Mouse (Mus musculus) G1E (cell line): ENCODE data around the gene Cnpy4.

Source experiments
- CTCF ChIP-seq: IDR thresholded peaks from 2 replicates; pipeline ENCODE4 v1.5.1; 2012; ENCODE audit warnings: low read depth, low read length, inconsistent platforms, mixed read lengths
- GATA1 ChIP-seq: IDR thresholded peaks from 2 replicates; pipeline ENCODE4 v1.6.1; 2012; ENCODE audit warnings: borderline replicate concordance, low read length, inconsistent platforms, mixed read lengths
- GATA2 ChIP-seq: IDR thresholded peaks from 2 replicates; pipeline ENCODE4 v1.6.1; 2012; ENCODE audit warnings: low read depth, low read length, inconsistent platforms, borderline replicate concordance
- TAL1 ChIP-seq: conservative IDR thresholded peaks from 2 replicates; pipeline ENCODE4 v1.6.1; 2012; ENCODE audit warnings: low read depth, low read length, inconsistent platforms, mixed read lengths

GRCm38 (mm10) chr5:138233778-138234177, 46.5 kb downstream of the Cnpy4 start:
- TF ChIP-seq CTCF (no peak), GATA2 (no peak), TAL1 (no peak), GATA1 (no peak)
